Mouse (Mus musculus): ENCODE data around the gene Sbp.

GRCm38 (mm10) chr17:23984989-23985388 is 43.5 kb downstream of the Sbp start:
- TF ChIP-seq GATA1 (IDR thresholded peaks at IDR 0.05; ENCODE audit: borderline replicate concordance, low read length) = no peak
- TF ChIP-seq CTCF (IDR thresholded peaks at IDR 0.05; ENCODE audit: low read depth, low read length) = no peak
- TF ChIP-seq GATA2 (IDR thresholded peaks at IDR 0.05; ENCODE audit: borderline replicate concordance, low read depth, low read length) = no peak
- TF ChIP-seq TAL1 (conservative IDR thresholded peaks at IDR 0.05; ENCODE audit: low read depth, low read length) = no peak
